16 mouse cellular contexts compared by ENCODE assay signal in genomic region chr16:49175729-49176395, GRCm38 (mm10).
DNase-seq lines count a peak whose midpoint lies in the region; ATAC-seq and TF ChIP-seq lines count a peak whose summit lies in the region.
"Had no signal": no experiment of that assay in that cellular context is flagged by ENCODE, and none has a peak within 500 bp of the region (broad histone marks: within the 10 kb centered on the region; RNA-seq: fewer than 3 reads in every experiment).

No protein-coding gene starts in this region.

- 54% methylated on average over 8 of the region's 8 CpGs for WGBS in forebrain, embryonic 13.5 days
- 60% methylated on average over 8 of the region's 8 CpGs for WGBS in hindbrain, embryonic 13.5 days
- WGBS in midbrain, postnatal 0 days = 62% methylated on average over 8 of the region's 8 CpGs

- H3K4me1 ChIP-seq in forebrain, embryonic 13.5 days = peaks cover 18% of the 10 kb centered on the region; the same call in 1 of the 2 replicates
- H3K4me1 ChIP-seq in hindbrain, embryonic 13.5 days (replicated peaks) = peaks cover 8% of the 10 kb centered on the region; the same call in 1 of the 2 replicates
- no peaks in the 10 kb centered on the region for H3K4me1 ChIP-seq in midbrain, postnatal 0 days (ENCODE audit: insufficient read depth, low read length)
- H3K4me1 ChIP-seq: embryonic facial prominence, embryonic 12.5 days; limb, embryonic 12.5 days; megakaryocyte, embryonic 14.5 days had no signal

- no peak overlapping the region for H3K27ac ChIP-seq in forebrain, embryonic 13.5 days
- no peak overlapping the region for H3K27ac ChIP-seq in hindbrain, embryonic 13.5 days
- H3K27ac ChIP-seq in midbrain, postnatal 0 days (ENCODE audit: low read depth, low read length) = peak overlapping the region; percentile 26; the same call in 1 of the 2 replicates
- H3K27ac ChIP-seq: embryonic facial prominence, embryonic 12.5 days; limb, embryonic 12.5 days had no signal

- H3K9me3 ChIP-seq in forebrain, embryonic 13.5 days (replicated peaks) = no peaks in the 10 kb centered on the region
- H3K9me3 ChIP-seq in hindbrain, embryonic 13.5 days = no peaks in the 10 kb centered on the region
- no peaks in the 10 kb centered on the region for H3K9me3 ChIP-seq in midbrain, postnatal 0 days (ENCODE audit: low read length)
- H3K9me3 ChIP-seq: embryonic facial prominence, embryonic 12.5 days; limb, embryonic 12.5 days had no signal

- no peak for TF ChIP-seq CTCF in midbrain, postnatal 0 days (IDR thresholded peaks at IDR 0.05)

- no peaks in the 10 kb centered on the region for H3K27me3 ChIP-seq in forebrain, embryonic 13.5 days
- no peaks in the 10 kb centered on the region for H3K27me3 ChIP-seq in hindbrain, embryonic 13.5 days
- H3K27me3 ChIP-seq in midbrain, postnatal 0 days (ENCODE audit: insufficient read depth, low read length) = no peaks in the 10 kb centered on the region
- H3K27me3 ChIP-seq: CH12.LX; embryonic facial prominence, embryonic 12.5 days; limb, embryonic 12.5 days had no signal

- no peak overlapping the region for H3K4me3 ChIP-seq in forebrain, embryonic 13.5 days
- no peak overlapping the region for H3K4me3 ChIP-seq in hindbrain, embryonic 13.5 days
- no peak overlapping the region for H3K4me3 ChIP-seq in midbrain, postnatal 0 days (ENCODE audit: low read depth, low read length)
- H3K4me3 ChIP-seq: embryonic facial prominence, embryonic 12.5 days; limb, embryonic 12.5 days; megakaryocyte, embryonic 14.5 days had no signal

- H3K9ac ChIP-seq in forebrain, embryonic 13.5 days = no peak overlapping the region
- no peak overlapping the region for H3K9ac ChIP-seq in hindbrain, embryonic 13.5 days
- H3K9ac ChIP-seq in midbrain, postnatal 0 days (replicated peaks; ENCODE audit: low read length, poor library complexity, severe bottlenecking) = no peak overlapping the region
- H3K9ac ChIP-seq: embryonic facial prominence, embryonic 12.5 days; limb, embryonic 12.5 days had no signal

- peak; percentile 85 for ATAC-seq in forebrain, embryonic 13.5 days
- peak; percentile 61; the same call in 1 of the 2 replicates for ATAC-seq in hindbrain, embryonic 13.5 days (ENCODE audit: low FRiP score)
- peak; percentile 66; the same call in 1 of the 2 replicates for ATAC-seq in midbrain, postnatal 0 days (ENCODE audit: low FRiP score)

- no peaks in the 10 kb centered on the region for H3K36me3 ChIP-seq in forebrain, embryonic 13.5 days (ENCODE audit: poor library complexity, severe bottlenecking)
- H3K36me3 ChIP-seq in hindbrain, embryonic 13.5 days = no peaks in the 10 kb centered on the region
- H3K36me3 ChIP-seq in midbrain, postnatal 0 days (ENCODE audit: insufficient read depth, low read length) = no peaks in the 10 kb centered on the region
- H3K36me3 ChIP-seq: embryonic facial prominence, embryonic 12.5 days; limb, embryonic 12.5 days had no signal

- peak; percentile 20 to 59 for DNase-seq in left cerebral cortex, postnatal 14 days (ENCODE audit: low spot score in 2 of 2)
- DNase-seq in left cerebral cortex, adult 18-20 months (ENCODE audit: low spot score in 2 of 2) = no peak
- peak; percentile 32 for DNase-seq in midbrain, postnatal 0 days (ENCODE audit: low spot score)
- DNase-seq in embryo, embryonic 11 days = no peak
- no peak for DNase-seq in adrenal gland, postnatal 10 days
- DNase-seq: adrenal gland, adult 2 months; cerebellum, adult 11-12 months; kidney, postnatal 4 days; lung, adult 2 months; thymus, adult 2 months had no signal

- H3K4me2 ChIP-seq in forebrain, embryonic 13.5 days = no peak overlapping the region
- H3K4me2 ChIP-seq in hindbrain, embryonic 13.5 days = no peak overlapping the region
- H3K4me2 ChIP-seq in midbrain, postnatal 0 days (ENCODE audit: low read depth, low read length, poor library complexity, severe bottlenecking) = no peak overlapping the region
- H3K4me2 ChIP-seq: embryonic facial prominence, embryonic 12.5 days; limb, embryonic 12.5 days had no signal

- intact Hi-C loops in left cerebral cortex, postnatal 14 days (cut with DNase I) = no loop called here

Comparison
In these comparisons a context has a peak if more than half of its experiments do, and no peak if none do; other contexts are left out.
1. DNase-seq: peak in left cerebral cortex, postnatal 14 days (2 of 2) and midbrain, postnatal 0 days (single experiment); none in left cerebral cortex, adult 18-20 months (0 of 2), embryo, embryonic 11 days (single experiment) and adrenal gland, postnatal 10 days (single experiment).
2. Peak in every context shown above with its lines, with median percentiles within 50 percentile points of each other: ATAC-seq.